Mouse (Mus musculus) MEL-GATA-1-ER (cell line): ENCODE data around the gene Kdm6b.

ENCODE experiments used
- DNase-seq: peaks from one replicate; pipeline ENCODE4 v3.0.0-alpha.2; 2012; ENCODE audit warnings: low read depth; ENCODE audit errors: extremely low read depth

The Kdm6b gene

GRCm38 (mm10) chr11:69413221-69414181 lies at the start of gene Kdm6b:
Gene Kdm6b, minus strand, starts transcription at chr11:69413675.
- DNase-seq, result no peak

DNA sequence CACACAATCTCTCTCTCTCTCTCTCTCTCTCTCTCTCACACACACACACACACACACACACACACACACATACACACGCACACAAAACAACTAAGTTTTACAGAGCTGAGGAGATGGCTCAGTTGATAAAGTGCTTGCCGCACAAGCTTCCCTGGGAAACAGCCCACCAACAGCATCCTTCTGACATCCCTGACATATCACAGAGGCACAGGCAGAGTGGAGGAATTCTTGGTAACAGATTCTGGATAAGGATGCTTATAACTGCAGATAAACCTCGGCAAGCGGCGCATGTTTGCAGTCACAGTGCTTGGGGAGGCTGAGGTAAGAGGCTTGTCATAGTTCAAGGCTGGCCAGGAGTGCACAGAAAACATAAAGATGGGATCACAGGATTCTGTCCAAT lies 48.1 kb upstream of the Kdm6b start:
- DNase-seq, result no peak

DNA sequence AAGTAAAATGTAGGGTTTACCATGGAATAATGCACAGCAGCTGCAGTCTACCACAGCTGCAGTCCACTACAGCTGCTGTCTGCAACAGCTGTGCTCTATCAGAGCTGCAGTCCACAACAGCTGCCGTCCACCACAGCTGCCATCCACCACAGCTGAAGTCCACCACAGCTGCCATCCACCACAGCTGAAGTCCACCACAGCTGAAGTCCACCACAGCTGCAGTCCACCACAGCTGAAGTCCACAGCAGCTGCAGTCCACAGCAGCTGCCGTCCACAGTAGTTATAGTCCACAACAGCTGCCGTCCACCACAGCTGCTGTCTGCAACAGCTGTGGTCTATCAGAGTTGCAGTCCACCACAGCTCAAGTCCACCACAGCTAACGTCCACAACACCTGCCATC lies 46.4 kb upstream of the Kdm6b start:
- DNase-seq, result no peak

- DNase-seq, result no peak
These were observed 43.6 kb upstream of the Kdm6b start for GRCm38 (mm10) chr11:69457006-69457579.

DNA sequence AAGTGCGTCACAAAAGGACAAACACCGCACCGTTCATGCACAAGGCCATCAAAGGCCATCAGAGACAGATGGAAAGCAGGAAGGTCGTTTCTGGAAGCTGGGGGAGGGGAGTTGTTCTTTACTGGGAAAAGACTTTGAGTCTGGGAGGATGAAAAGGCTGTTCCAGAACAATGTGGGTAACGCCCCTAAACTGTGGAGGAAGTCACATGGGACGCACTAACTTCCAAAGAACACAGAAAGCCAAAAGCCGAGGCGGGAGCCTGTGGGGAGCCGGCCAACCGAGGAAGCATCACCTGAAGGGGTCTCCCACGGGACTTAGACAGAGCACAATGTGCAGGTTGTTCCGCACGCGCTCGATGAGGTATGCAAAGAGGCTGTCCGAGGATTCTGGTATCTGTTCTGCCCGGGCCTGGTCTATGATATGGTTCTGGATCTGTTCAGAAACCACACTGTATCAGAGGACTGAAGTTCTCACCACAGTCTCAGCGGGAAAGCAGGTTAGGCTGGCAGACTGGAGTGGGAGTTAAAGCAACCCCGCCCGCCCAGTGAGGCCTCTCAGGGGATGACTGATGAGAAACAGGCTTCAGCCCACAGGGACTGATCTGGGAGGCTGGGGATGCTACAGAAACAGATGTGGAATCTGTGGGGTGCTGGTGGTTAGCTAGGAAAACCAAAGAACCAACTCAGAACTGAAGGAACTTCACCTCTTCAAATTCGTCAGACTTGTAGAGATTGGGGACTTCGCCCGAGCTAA lies 38.8 kb upstream of the Kdm6b start:
- no peak for DNase-seq

DNA sequence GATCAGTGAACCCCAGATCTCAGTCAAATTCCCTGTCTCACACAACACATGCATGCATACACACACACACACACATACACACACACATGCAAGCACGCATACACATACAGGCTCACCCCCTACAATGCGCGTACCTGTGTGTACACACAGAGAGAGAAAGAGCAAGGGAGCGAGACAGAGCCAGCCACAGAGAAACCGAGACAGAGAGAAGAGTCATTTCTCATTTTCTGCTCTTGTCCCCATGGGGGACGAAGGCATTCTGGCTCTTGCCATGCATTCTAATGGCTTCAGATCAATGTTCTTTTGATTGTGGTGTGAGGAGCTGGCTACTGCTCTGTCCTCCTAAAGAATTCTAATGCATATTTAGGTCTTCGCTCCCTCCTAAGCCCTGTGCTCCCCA lies 33.8 kb upstream of the Kdm6b start:
- DNase-seq, result no peak

DNA sequence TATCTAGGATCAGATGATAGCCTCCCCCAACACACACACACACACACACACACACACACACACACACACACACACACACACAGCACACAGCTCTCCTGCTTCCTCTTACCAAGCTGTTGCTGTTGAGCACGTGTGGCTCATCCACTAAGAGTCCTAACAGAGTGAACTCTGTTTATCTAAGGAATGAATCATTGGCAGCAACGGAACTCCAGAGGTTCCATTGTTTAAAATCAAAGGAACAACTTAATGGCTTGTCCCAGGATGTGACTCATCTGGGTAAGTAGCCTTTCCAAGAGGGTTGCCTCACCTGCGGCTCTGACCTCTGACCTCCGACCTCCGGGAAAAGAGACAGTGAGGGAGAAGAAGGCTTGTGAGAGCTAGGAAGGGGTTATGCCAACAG lies 29.9 kb upstream of the Kdm6b start:
- DNase-seq, result no peak

DNA sequence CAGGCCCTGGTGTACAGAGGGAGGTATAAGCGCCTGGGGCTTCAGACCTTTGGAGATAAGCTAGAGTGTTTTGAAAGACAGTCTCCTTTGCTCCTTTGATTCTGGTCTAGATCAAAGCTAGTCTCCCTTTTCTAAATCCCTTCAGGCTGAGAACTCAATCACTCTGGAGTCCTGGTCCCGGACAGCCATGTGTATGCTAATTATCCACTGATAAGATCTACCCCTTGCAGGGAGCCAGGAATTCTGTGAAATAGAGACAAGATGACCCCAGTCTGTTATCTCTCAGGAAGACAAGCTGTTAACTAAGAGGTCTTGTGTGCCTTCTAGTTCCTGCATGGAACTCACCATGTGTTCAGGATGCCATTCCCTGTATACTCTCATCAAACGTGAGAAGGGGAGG lies 23.8 kb upstream of the Kdm6b start:
- DNase-seq, result no peak

DNA sequence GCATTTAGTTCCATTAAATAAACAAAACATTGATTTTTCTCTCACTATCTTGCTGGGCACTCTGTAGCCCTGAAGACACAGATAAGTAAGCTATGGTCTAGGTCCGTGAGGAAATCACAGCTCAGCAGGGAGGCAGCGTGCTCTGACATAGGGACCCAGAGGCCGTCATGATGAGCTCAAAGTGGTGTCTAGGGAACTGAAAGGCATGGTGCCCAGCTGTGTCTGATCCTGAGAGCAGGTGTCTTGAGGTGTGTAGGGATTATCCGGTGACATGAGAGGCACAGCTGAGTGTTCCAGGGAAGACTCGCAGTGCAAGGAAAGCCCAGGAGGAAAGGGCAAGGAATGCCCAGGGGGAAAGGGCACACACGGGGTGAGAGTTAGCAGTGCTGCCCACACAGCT lies 19.7 kb upstream of the Kdm6b start:
- no peak for DNase-seq

DNA sequence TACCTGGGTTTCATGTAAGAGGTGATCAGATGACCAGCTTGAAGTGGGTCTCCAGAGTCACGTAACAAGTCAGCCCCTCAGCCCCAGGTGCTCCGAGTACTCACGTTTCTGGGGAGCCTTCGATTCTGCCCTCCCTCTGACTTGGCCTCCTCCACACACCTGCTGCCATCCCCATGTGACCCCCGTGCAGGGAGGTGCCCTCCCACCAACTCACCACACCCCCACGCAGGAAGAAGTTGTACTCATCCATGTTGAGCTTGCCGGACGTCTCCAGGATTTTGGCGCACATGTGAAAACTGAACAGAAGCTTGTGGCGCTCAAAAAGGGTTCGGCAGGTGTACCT lies 19.1 kb upstream of the Kdm6b start:
- no peak for DNase-seq

GRCm38 (mm10) chr11:69431829-69432639 lies 18.6 kb upstream of the Kdm6b start:
- DNase-seq, result no peak

DNA sequence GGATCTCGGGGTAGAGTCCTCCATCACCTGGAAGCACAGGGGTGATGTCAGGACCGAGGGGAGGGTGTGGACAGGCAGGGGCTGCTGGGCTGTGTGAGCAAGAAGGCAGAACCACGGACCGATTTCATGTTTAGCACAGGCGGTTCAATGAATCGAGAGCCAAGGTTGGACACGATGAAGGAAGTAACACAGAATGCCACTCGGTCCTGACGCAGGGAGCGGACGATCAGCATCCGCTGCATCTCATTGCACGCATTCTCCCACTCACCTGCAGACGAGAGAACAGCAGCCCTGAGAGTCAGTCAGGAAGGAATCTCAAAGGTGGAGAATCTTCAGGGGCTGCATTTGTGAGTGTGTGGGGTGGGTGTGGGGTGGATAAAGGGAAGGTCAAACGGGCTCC lies 17.2 kb upstream of the Kdm6b start:
- DNase-seq, result no peak

- DNase-seq, result no peak
These were observed 15.8 kb upstream of the Kdm6b start for GRCm38 (mm10) chr11:69429313-69429712.

- DNase-seq, result no peak
These were observed 15.3 kb upstream of the Kdm6b start for GRCm38 (mm10) chr11:69428751-69429150.

GRCm38 (mm10) chr11:69426246-69426645 lies 12.8 kb upstream of the Kdm6b start:
- no peak for DNase-seq

DNA sequence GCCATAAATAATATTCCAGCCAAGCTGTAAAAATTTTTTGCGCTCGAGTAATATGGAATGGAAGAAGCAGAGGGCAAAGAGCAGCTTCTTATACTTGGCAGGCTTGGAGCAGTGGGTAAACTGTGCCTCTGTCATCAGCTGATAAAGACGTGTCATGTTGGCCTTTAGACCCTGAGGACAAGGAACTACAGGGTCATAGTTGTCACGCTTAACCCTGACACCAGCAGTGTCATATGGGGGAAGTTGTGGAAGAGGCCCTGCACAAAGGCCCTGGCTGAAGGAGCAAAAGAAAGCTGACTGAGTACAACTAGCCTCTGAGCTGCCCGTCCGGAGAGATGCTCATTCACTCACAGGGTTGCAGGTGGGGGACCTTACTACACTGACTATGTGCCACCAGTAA lies 10.4 kb upstream of the Kdm6b start:
- no peak for DNase-seq

DNA sequence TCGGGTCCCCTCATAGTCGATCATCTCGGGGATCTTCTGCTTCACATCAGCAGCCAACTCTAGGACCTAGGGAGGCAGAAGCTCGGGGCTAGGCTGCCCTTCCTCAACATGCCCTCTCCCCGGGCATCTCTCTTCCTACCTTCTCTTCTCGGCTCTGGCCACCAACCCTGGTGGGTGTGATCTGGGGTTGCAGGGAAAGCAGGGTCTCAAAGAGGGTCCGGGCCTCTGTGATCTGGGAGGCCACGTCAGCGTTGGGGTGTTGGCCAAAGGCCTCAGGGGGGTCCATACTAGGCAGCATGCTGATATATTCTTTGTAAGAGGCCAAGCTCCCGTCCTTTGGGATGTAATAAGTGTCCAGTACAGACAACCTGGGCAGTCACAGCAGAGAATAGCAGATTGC lies 9.4 kb upstream of the Kdm6b start:
- DNase-seq, result no peak

GRCm38 (mm10) chr11:69421131-69421977 lies 7.9 kb upstream of the Kdm6b start:
- DNase-seq, result no peak

GRCm38 (mm10) chr11:69420554-69421000 lies 7.1 kb upstream of the Kdm6b start:
- DNase-seq, result no peak

DNA sequence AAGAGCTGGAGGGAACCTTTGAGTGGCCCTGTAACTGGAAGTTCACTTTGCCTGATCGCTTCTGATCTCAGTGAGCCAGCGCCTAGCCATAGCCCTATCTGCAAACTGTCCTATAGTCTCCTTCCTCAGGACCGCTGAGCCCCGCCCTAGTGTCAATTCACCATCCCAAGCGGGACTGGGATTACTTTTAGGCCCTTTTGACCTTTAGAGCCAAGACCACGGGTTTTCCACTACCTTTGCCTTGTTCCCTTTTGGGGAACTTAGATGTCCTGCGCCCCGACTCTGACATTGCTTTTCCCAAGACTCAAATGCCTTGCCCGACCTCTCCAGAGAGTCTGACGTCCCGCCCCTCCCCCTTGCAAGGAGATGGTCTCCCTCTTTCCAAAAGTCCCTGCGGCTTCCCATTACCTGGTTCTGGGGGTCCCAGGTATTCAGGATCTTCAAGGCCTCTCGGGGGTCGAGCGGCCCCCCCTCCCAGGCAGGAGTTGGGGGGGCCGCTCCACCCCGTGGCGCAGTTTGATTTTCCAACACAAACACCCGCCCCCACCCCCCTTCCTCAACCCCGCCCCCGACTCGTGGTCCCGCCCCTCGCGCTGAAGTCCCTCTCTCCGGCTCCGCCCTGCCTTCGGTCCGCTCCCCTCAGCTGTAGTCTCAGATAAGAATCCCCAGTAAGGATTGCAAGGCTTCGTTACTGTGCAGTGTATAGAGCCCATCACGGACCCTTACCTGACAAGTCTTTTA lies 6.5 kb upstream of the Kdm6b start:
- DNase-seq, result no peak
